Mouse (Mus musculus): ENCODE data around the gene Hus1b.

Gene Hus1b

GRCm38 (mm10) chr13:30949181-30949580, 1.6 kb upstream of the Hus1b start:
- in situ Hi-C loops (cut with MboI): no loop called here

DNA sequence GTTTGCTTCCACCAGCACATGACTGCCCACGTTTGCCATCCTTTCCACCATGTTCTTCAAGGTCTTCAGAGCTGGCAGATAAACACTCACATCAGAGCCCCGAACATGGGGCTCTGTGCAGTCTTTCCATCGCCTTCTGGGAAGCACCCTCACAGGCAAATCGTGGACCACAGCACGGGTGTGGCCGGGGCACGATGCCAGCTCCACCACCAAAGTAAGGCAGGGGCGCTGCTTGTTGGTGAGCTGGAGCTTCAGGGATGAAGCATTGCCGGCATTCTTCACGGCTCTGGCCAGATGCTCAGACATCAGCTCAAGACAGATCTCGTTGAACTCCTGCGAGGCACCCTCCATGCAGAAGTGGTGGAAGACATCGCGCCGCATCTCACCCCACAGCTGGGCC, 430 bp downstream of the Hus1b start:
- in situ Hi-C loops (cut with MboI): no loop called here

- in situ Hi-C loops (cut with MboI): no loop called here
Observed at GRCm38 (mm10) chr13:30945788-30946187, 1.8 kb downstream of the Hus1b start.

- in situ Hi-C loops (cut with MboI): no loop called here
Observed at GRCm38 (mm10) chr13:30932972-30933371, 14.6 kb downstream of the Hus1b start.

DNA sequence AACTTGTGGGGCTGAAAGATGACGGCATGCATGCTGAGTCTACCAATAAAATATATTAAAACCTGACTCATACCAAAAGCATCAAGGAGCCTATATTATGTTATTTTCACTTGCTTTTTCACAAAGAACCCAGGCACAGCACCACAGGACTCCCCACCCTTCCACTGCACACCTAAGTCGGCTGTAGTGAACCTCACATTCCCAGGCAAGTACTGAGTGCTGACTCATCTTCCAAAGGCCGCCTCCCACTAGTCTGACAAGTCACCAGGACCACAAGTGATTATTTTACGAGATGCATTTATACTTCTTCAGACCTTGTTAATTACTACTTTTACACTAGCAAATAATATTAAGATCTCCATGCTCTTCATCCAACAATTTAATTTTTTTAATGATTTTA, 15.9 kb downstream of the Hus1b start:
- in situ Hi-C loops (cut with MboI): no loop called here

DNA sequence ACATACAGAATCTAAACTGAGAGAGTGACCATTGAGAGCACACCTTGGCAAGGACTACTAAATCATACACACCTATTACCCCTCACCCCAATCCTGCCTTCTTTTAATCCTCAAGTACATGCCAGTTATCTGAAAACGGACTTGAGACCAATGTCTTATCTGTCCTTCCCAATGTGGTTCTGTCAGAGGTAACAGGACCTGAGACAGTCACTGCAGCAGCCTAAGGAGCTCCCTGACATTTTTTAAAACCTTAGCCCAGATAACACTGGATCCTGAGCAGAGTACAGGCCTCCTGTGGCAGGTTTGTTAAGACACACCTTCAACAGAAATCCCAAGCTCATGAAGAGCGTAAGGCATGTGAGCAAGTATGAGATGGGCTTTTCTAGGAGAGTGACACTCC, 18.4 kb downstream of the Hus1b start:
- in situ Hi-C loops (cut with MboI): no loop called here

DNA sequence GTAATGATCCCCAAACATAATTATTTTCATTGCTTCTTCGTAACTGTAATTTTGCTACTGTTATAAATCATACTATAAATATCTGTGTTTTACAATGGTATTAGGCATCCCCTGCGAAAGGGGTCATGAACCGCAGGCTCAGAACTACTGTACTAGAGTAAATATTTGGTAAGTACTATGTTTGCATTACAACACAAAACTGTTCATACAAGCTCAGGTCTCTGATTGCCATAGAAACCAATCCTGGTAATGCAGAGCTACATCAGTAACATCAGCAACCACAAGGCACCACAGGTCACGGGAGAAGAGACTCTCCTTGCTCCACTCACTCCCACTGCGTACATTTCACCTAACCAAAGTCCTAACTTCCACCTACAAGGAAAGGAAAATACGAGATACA, 23.3 kb downstream of the Hus1b start:
- in situ Hi-C loops (cut with MboI): no loop called here

GRCm38 (mm10) chr13:30921914-30922313, 25.6 kb downstream of the Hus1b start:
- in situ Hi-C loops (cut with MboI): no loop called here

DNA sequence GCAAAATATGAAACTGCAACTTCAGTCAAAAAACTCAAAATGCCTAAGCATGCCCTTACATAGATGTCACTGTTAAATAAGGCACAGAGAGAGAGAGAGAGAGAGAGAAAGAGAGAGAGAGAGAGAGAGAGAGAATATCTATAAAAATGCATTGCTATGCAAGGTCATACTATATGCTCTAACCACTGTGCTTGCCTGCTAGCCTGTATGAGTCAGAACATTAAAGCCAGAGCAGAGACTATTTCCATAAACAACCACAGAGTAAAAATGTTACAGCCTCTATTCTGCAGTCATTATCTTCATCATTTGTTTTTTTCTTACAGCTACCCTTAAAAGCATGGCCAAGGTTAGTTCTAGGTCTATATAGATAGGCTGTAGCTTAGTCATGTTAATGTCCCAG, 33.8 kb downstream of the Hus1b start:
- in situ Hi-C loops (cut with MboI): no loop called here

DNA sequence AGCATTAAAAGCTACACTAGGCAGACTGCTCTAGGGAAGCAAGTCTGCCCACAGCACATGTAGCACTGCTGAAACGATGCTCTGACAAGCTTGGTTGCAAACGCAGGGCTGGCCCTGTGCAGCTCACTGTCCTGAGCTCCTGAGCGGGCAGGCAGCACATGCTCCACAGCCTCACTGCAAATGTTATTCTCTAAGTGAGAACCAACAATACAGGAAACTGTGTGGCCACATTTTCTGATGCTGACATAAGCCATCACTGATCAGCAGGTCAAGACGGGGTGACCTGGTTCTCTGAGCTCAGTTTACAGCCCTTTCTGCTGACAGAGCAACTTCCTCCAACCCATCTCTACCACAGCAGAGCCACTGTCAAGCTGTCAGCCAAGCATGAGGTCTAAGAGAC, 34.5 kb downstream of the Hus1b start:
- in situ Hi-C loops (cut with MboI): no loop called here

DNA sequence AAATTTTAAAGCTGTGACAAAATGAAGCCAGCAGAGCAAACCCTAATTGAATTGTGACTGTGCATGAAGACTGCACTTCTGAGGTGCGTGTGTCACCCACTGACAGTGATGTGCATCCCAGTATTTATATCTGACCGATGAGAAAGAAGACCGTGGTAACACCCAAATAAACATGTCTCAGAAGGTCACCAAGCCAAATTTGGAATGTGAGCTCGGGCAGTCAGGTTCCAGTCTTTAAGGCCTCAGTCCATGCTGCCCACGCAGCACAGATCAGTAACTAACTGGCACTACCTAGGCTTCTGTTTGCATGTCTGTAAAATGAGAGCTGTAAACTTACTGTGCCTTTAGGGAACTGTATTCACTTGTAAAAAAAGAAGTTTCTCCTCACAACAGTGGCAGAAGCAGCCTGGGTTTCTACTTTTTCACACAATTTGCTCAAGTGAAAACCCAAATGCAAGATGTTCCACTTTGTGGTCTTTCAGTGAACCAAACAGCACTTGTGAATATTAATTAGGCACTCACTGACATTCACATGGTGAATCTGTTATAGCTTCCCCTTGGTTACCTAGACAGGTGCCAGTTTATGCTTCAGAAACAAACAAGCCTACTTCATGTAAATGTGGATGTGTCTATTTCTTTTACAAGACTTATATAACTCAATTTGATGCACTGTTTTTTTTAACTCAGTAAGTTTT, 35.5 kb downstream of the Hus1b start:
- in situ Hi-C loops (cut with MboI): no loop called here

GRCm38 (mm10) chr13:30910889-30911288, 36.7 kb downstream of the Hus1b start:
- in situ Hi-C loops (cut with MboI): no loop called here

GRCm38 (mm10) chr13:30902286-30902685, 45.3 kb downstream of the Hus1b start:
- in situ Hi-C loops (cut with MboI): no loop called here

- in situ Hi-C loops (cut with MboI): no loop called here
Observed at GRCm38 (mm10) chr13:30901387-30902041, 46.0 kb downstream of the Hus1b start.

Data from mature B cell (primary cell).